Comparison of ENCODE assay signal across 10 mouse cellular contexts in genomic region chr12:99306536-99307204, GRCm38 (mm10).
A peak's percentile ranks its signal among the peaks of the same experiment; 100 is the strongest.
DNase-seq lines count a peak whose midpoint lies in the region; ATAC-seq and TF ChIP-seq lines count a peak whose summit lies in the region.
"Had no signal": no experiment of that assay in that cellular context is flagged by ENCODE, and none has a peak within 500 bp of the region (broad histone marks: within the 10 kb centered on the region; RNA-seq: fewer than 3 reads in every experiment).

No protein-coding gene starts in this region.

- intact Hi-C loops in gastrocnemius, adult 2 months (cut with DNase I): loop anchor here (5.0 kb wide), 2 partner anchors 71 to 89 kb away; no protein-coding TSS in a partner anchor
- intact Hi-C loops in left cerebral cortex, postnatal 36 days (cut with DNase I): no loop called here

- H3K4me2 ChIP-seq in limb, embryonic 13.5 days (replicated peaks): peak overlapping the region; percentile 5; the same call in 1 of the 2 replicates
- no peak overlapping the region for H3K4me2 ChIP-seq in midbrain, embryonic 12.5 days (replicated peaks)

- DNase-seq in gastrocnemius, adult 2 months: no peak
- DNase-seq in gastrocnemius, adult 18-20 months (ENCODE audit: low spot score): no peak
- DNase-seq in limb, embryonic 10.5 days (ENCODE audit: low spot score): no peak
- DNase-seq in forebrain, embryonic 10.5 days (ENCODE audit: extremely low spot score, low spot score): no peak
- no peak for DNase-seq in urinary bladder, postnatal 36 days (ENCODE audit: low spot score in 2 of 2)
- no peak for DNase-seq in left cerebral cortex, postnatal 36 days (ENCODE audit: low spot score in 2 of 2)
- DNase-seq: cerebellum, adult 11 months; kidney, adult 8-10 months had no signal

- ATAC-seq in limb, embryonic 13.5 days (ENCODE audit: low FRiP score, low read depth): no peak
- ATAC-seq in midbrain, embryonic 12.5 days (ENCODE audit: low FRiP score, low read depth): no peak

- H3K27ac ChIP-seq in gastrocnemius, adult 2 months: peak overlapping the region; percentile 94
- H3K27ac ChIP-seq in limb, embryonic 13.5 days: no peak overlapping the region
- no peak overlapping the region for H3K27ac ChIP-seq in limb, embryonic 10.5 days
- peak overlapping the region; percentile 71 for H3K27ac ChIP-seq in forebrain, embryonic 10.5 days
- H3K27ac ChIP-seq in midbrain, embryonic 12.5 days (replicated peaks): peak overlapping the region; percentile 52

- no peaks in the 10 kb centered on the region for H3K27me3 ChIP-seq in limb, embryonic 13.5 days
- H3K27me3 ChIP-seq in limb, embryonic 10.5 days (ENCODE audit: low read depth, poor library complexity, severe bottlenecking): no peaks in the 10 kb centered on the region
- no peaks in the 10 kb centered on the region for H3K27me3 ChIP-seq in forebrain, embryonic 10.5 days (ENCODE audit: poor library complexity, severe bottlenecking)
- no peaks in the 10 kb centered on the region for H3K27me3 ChIP-seq in midbrain, embryonic 12.5 days

- TF ChIP-seq CTCF in gastrocnemius, adult 2 months (IDR thresholded peaks at IDR 0.05): no peak

- 60% methylated on average over 6 of the region's 6 CpGs for WGBS in limb, embryonic 13.5 days
- WGBS in limb, embryonic 10.5 days: 73% methylated on average over 6 of the region's 6 CpGs
- WGBS in forebrain, embryonic 10.5 days: 72% methylated on average over 6 of the region's 6 CpGs
- WGBS in midbrain, embryonic 12.5 days: 56% methylated on average over 6 of the region's 6 CpGs

- H3K36me3 ChIP-seq in limb, embryonic 13.5 days: no peaks in the 10 kb centered on the region
- H3K36me3 ChIP-seq in limb, embryonic 10.5 days: no peaks in the 10 kb centered on the region
- no peaks in the 10 kb centered on the region for H3K36me3 ChIP-seq in forebrain, embryonic 10.5 days (replicated peaks)
- H3K36me3 ChIP-seq in midbrain, embryonic 12.5 days: no peaks in the 10 kb centered on the region

- no peak overlapping the region for H3K9ac ChIP-seq in limb, embryonic 13.5 days
- H3K9ac ChIP-seq in midbrain, embryonic 12.5 days (replicated peaks): no peak overlapping the region

- no peaks in the 10 kb centered on the region for H3K9me3 ChIP-seq in limb, embryonic 13.5 days
- H3K9me3 ChIP-seq in limb, embryonic 10.5 days (replicated peaks): no peaks in the 10 kb centered on the region
- H3K9me3 ChIP-seq in forebrain, embryonic 10.5 days: no peaks in the 10 kb centered on the region
- H3K9me3 ChIP-seq in midbrain, embryonic 12.5 days: no peaks in the 10 kb centered on the region

- H3K4me3 ChIP-seq in gastrocnemius, adult 2 months: peak overlapping the region; percentile 73
- no peak overlapping the region for H3K4me3 ChIP-seq in limb, embryonic 13.5 days
- no peak overlapping the region for H3K4me3 ChIP-seq in limb, embryonic 10.5 days
- H3K4me3 ChIP-seq in forebrain, embryonic 10.5 days: no peak overlapping the region
- no peak overlapping the region for H3K4me3 ChIP-seq in midbrain, embryonic 12.5 days

- peaks cover 76% of the 10 kb centered on the region for H3K4me1 ChIP-seq in limb, embryonic 13.5 days
- peaks cover 62% of the 10 kb centered on the region for H3K4me1 ChIP-seq in limb, embryonic 10.5 days
- peaks cover 82% of the 10 kb centered on the region for H3K4me1 ChIP-seq in forebrain, embryonic 10.5 days
- H3K4me1 ChIP-seq in midbrain, embryonic 12.5 days: peaks cover 70% of the 10 kb centered on the region

Comparison
In these comparisons a context has a peak if more than half of its experiments do, and no peak if none do; other contexts are left out.
1. H3K27ac ChIP-seq: peak in gastrocnemius, adult 2 months (single experiment), forebrain, embryonic 10.5 days (single experiment) and midbrain, embryonic 12.5 days (single experiment); none in limb, embryonic 13.5 days (single experiment) and limb, embryonic 10.5 days (single experiment).